Mouse (Mus musculus) Patski (cell line): Measurements from ENCODE around the gene Arpc5l. TPM values are rescaled to one million over a fixed set of nuclear protein-coding genes. Genes with fewer than 3 reads are reported as not detected.

Experiments
- ATAC-seq: fragments of 100-300 bp; one replicate; pipeline ENCODE4 v1.8.0; 2021
- CTCF ChIA-PET: fragments of 350-600 bp; sonication (Branson Sonifier 250); formaldehyde crosslinking; loops from one replicate; lab custom pipeline; 2022; ENCODE audit warnings: inconsistent platforms; lab: Charles Lee
- POLR2A ChIA-PET: fragments of 350-600 bp; sonication (Branson Sonifier 250); formaldehyde crosslinking; loops from one replicate; lab custom pipeline; 2022; ENCODE audit warnings: antibody characterized with exemption, inconsistent platforms; lab: Charles Lee
- DNase-seq: peaks from one replicate; pipeline ENCODE4 v3.0.0-alpha.2; 2011; ENCODE audit warnings: low read depth, low spot score
- H3K27me3 ChIP-seq: fragments of 371-371 bp; one replicate; pipeline ENCODE4 v1.5.1; 2021
- CTCF ChIP-seq: fragments of 100-300 bp; IDR thresholded peaks from one replicate; pipeline ENCODE4 v1.5.1; 2021
- in situ Hi-C: fragments of 300-500 bp; cut with MboI; formaldehyde crosslinking; loops from 3 replicates; pipeline ENCODE4 v1.11.1; 2018; ENCODE audit warnings: low pct_unique_long_range_greater_than_20kb, mixed read lengths
- polyA plus RNA-seq: library from polyadenylated mRNA; unstranded; gene quantifications from one replicate; pipeline ENCODE4 v1.2.3, GENCODE M21; 2021

Gene Arpc5l
- polyA plus RNA-seq, result 93.2 TPM

DNA sequence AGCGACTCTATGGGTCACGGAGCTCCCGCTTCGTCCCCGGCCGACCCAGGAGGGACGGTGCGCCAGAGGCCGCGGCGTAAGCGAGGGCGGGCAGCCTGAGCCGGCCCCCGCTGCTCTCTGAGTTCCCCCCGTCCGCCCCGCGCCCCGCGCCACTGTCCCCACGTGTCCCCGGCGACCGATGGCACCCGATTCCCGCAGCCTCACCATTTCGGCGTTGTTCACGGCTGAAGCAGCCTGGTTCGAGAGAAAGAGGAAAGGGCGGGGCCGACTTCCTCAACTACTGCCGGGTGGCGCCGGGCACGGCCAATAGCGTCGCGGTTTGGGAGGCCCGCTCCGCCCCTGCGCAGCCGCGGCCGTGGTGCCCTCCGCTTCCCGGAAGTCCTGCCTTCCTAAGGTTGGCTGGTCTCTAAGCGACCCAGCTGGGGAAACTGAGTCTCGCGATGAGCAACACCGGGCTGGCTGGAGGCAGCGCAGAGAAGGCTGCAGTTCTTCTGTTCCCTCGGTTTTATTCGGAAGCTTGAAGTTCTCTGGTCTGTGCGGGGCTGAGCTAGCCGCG is at the start of gene Arpc5l:
Gene Arpc5l, plus strand, starts transcription at position 469 of the 556 bp plus-strand sequence.
- no peak for TF ChIP-seq CTCF
- POLR2A ChIA-PET, result interaction anchor here (0.9 kb wide), 1 partner anchor 10 kb away, joined by 3 read pairs; no protein-coding TSS in a partner anchor
- no peaks in the 10 kb centered on the region for H3K27me3 ChIP-seq
- CTCF ChIA-PET, result interaction anchor here (0.7 to 1.6 kb wide), 2 partner anchors 77 to 180 kb away, joined by 3 read pairs; no protein-coding TSS in a partner anchor
- ATAC-seq (peak; percentile 70), DNase-seq (peak; percentile 39)
- in situ Hi-C loops, result loop anchor here (10.0 kb wide), 1 partner anchor 360 kb away; the partner anchor contains the start of gene Psmb7

DNA sequence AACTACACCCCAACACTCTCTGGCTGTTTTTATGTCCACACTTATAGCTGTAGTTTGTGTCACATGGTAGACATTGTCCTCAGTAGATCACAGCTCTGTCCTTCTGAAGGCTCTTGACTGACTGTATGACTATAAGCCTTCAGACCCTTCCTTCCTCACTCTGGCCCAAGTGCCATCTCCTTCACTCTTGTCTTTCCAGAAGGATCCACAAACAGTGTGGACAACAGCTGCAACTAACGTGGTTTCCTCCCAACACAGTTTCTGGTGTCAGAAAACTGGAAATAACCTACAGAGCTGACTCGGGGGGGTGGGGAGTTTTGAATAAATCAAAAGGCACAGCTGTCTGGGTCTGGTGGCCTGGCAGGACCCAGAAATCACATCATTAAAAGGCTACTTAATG is 49.1 kb upstream of the Arpc5l start:
- in situ Hi-C loops, result no loop called here
- DNase-seq, result no peak
- ChIA-PET POLR2A (no interaction called here), CTCF (no interaction called here)
- no peaks in the 10 kb centered on the region for H3K27me3 ChIP-seq
- TF ChIP-seq CTCF, result no peak
- ATAC-seq, result no peak

DNA sequence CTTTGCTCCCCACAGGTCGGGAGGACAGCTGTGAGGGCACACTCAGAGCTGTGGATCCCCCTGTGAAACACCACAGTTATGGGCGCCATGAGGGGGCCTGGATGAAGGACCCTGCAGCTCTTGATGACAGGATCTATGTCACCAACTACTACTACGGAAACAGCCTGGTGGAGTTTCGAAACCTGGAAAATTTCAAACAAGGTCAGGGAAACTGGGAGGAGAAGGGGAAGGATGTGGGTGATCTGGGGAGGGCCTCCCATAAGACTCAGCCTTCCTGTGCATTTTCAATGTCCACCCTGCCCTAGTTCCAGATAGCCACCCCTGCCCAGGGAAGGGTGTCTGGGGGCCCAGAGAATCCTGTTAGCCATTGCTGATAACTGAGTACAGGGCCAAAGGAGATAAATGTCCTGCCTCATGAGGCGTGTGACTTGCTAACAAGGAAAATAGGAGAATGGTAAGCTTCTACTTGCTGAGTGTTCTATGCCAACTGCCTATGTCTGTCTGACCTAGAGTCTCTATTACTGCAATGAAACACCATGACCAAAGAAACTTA is 47.4 kb upstream of the Arpc5l start:
- POLR2A ChIA-PET, result no interaction called here
- no peaks in the 10 kb centered on the region for H3K27me3 ChIP-seq
- DNase-seq, result no peak
- no peak for ATAC-seq
- no peak for TF ChIP-seq CTCF
- in situ Hi-C loops, result no loop called here
- CTCF ChIA-PET, result no interaction called here

DNA sequence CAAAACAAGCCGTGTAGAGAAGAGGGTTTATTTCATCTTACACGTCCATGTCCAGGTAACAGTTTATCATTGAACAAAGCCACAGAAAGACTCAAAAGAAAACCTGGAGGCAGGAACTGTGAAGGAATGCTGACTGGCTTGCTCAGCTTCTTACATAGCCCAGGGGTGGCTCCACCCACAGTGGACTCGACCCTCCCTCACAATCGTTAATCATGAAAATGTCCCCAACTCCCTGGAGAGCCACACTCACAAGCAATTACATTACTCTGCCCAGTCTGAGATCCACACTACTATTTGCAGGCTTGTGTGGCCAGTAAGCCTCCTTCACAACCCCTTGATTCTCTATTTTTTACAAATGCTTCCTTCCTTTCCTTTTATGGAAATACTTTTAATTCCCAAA is 41.0 kb upstream of the Arpc5l start:
- no peak for ATAC-seq

DNA sequence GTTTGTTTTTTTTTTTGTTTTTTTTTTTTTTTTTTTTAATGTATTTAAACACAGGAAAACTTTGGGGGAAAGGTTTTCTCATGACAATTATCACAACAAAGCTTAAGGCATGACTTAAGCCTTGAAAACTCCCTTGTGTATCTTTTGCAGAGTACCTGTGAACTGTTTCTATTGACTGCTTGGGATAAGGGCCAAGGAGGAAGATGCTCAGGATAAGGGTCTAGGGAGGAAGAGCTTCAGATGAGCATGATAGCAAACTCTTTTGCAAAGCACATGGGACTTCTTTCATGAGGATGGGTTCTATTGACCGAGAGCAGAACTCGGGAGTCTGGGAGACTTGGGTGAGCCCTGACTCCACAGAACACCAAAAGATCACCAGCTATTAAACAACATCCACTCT is 35.5 kb upstream of the Arpc5l start:
- DNase-seq (no peak), ATAC-seq (no peak)
- in situ Hi-C loops, result no loop called here
- no peak for TF ChIP-seq CTCF
- ChIA-PET POLR2A (no interaction called here), CTCF (no interaction called here)
- H3K27me3 ChIP-seq, result no peaks in the 10 kb centered on the region

More for the DNA sequence above, 41.0 kb upstream of the Arpc5l start:
- in situ Hi-C loops, result no loop called here
- ChIA-PET CTCF (interaction anchor here (2.3 kb wide), 1 partner anchor 19 kb away, joined by 6 read pairs; no protein-coding TSS in a partner anchor), POLR2A (no interaction called here)
- no peak for TF ChIP-seq CTCF
- H3K27me3 ChIP-seq, result no peaks in the 10 kb centered on the region
- DNase-seq, result no peak

DNA sequence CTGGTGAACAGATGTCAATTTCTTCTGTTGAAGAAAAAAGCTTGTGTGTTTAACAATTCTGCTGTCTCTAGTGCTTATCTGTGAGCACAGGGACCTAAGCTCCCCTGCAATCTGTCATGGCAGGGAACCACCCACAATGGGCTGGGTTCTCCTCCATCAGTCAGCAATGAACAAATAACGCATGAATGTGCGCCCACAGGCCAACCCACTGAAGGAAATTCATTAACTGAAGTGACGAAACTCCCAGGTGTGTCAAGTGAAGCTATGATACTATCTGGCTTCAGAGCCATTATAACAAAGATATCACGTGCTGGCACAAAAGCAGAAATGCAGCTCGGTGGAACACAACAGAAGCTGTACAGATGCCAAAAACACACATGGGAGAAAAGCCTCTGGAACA is 35.1 kb upstream of the Arpc5l start:
- DNase-seq, result no peak
- ATAC-seq, result no peak
- CTCF ChIA-PET, result interaction anchor here (1.5 kb wide), 1 partner anchor 14 kb away, joined by 3 read pairs; no protein-coding TSS in a partner anchor
- TF ChIP-seq CTCF, result no peak
- no peaks in the 10 kb centered on the region for H3K27me3 ChIP-seq
- POLR2A ChIA-PET, result no interaction called here
- in situ Hi-C loops, result no loop called here

DNA sequence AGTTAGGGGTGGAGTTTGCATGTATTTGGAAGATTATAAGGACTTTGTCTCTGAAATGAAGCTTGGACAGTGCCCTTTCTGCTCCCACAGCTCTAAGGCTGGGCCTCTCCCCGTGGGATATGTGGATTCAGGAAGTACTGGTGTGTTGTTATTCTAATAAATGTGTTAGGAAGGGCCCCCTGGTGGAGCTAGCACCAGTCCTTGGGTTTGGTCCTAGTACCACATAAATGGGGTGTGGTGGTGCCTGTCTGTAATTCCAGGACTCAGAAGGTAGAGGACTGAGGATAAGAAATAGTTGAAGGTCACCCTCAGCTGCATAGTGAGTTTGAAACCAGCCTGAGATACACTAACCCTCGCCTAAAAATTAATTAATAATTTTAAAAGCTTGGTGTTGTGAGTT is 31.9 kb upstream of the Arpc5l start:
- CTCF ChIA-PET, result interaction anchor here (1.4 kb wide), 1 partner anchor 8 kb away, joined by 3 read pairs; no protein-coding TSS in a partner anchor
- in situ Hi-C loops, result no loop called here
- POLR2A ChIA-PET, result no interaction called here
- TF ChIP-seq CTCF, result no peak
- H3K27me3 ChIP-seq, result peaks cover 6% of the 10 kb centered on the region
- DNase-seq (no peak), ATAC-seq (no peak)

DNA sequence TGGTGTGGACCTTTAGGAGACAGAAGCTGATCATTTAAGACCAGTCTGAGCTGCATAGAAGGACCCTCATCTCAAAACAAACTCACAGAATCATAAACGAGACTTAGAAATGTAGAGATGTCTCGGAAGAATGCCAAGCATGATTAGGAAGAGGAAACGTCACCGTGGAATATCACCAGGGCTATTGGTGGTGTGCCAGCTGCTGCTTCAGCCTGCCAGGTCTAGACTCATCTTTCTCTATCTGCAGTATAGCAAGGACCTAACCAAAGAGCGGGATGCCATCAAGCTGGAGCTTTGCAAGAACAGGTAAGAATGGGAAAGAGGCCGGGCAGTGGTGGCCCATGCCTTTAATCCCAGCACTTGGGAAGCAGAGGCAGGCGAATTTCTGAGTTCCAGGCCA is 31.4 kb upstream of the Arpc5l start:
- TF ChIP-seq CTCF, result no peak
- ChIA-PET CTCF (interaction anchor here (1.4 kb wide), 1 partner anchor 8 kb away, joined by 3 read pairs; no protein-coding TSS in a partner anchor), POLR2A (no interaction called here)
- ATAC-seq, result no peak
- H3K27me3 ChIP-seq, result peaks cover 9% of the 10 kb centered on the region
- DNase-seq, result no peak
- in situ Hi-C loops, result no loop called here

DNA sequence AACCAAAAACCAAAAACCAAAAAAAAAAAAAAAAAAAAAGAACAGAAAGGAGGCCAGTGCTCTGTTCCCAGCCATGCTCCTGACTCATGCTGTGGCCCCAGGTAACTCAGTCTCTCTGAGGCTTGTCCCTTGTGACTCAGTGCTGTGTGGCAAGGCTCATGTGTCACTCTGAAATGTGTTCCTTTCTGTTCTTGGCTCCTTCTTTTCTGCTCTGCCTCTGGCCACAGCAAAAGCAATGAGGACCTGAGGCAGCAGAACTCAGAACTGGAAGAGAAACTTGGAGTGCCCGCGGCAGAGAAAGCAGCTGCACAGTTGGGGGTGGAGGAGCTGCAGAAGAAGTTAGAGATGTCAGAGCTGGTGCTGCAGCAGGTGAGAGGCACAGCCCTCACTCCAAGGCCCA is 31.0 kb upstream of the Arpc5l start:
- DNase-seq (no peak), ATAC-seq (no peak)
- in situ Hi-C loops, result no loop called here
- H3K27me3 ChIP-seq, result peaks cover 9% of the 10 kb centered on the region
- CTCF ChIA-PET, result interaction anchor here (1.4 kb wide), 1 partner anchor 9 kb away, joined by 3 read pairs; no protein-coding TSS in a partner anchor
- no peak for TF ChIP-seq CTCF
- POLR2A ChIA-PET, result no interaction called here

DNA sequence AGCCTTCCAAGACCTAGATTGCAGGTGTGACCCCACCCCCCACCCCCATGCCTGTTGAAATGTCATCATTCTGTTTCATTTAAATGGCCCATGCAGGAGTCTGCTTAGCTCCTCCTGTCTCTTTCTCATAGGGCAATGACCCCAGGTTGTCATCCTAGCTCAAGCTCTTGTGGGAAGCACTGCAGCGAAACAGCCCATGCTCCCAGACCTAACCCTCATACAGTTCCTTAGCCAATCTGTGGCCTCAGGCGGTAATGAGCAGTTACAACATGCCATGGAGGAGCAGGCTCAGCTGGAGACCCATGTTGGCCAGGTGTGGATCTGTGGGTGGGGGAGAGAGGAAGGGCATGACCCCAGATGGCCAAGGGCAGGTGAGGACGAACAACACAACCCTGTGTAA is 30.0 kb upstream of the Arpc5l start:
- H3K27me3 ChIP-seq, result peaks cover 18% of the 10 kb centered on the region
- in situ Hi-C loops, result no loop called here
- no peak for DNase-seq

More for the DNA sequence above, 30.0 kb upstream of the Arpc5l start:
- ChIA-PET POLR2A (interaction anchor here (0.6 kb wide), 1 partner anchor 35 kb away, joined by 3 read pairs; no protein-coding TSS in a partner anchor), CTCF (no interaction called here)
- peak; percentile 31 for ATAC-seq
- TF ChIP-seq CTCF, result no peak
